Comparison of ENCODE assay signal across 13 mouse cellular contexts in genomic region chr12:94155110-94155858, GRCm38 (mm10).
DNase-seq lines count a peak whose midpoint lies in the region; ATAC-seq and TF ChIP-seq lines count a peak whose summit lies in the region.
"Had no signal": no experiment of that assay in that cellular context is flagged by ENCODE, and none has a peak within 500 bp of the region (broad histone marks: within the 10 kb centered on the region; RNA-seq: fewer than 3 reads in every experiment).

No protein-coding gene starts in this region.

- TF ChIP-seq CTCF in lung, adult 2 months (IDR thresholded peaks at IDR 0.05; ENCODE audit: insufficient read depth, low read length) = no peak

- DNase-seq in heart, adult 11 months = no peak
- DNase-seq in lung, adult 2 months = no peak
- DNase-seq in layer of hippocampus, postnatal 25 days (ENCODE audit: extremely low spot score in 1 of 2, low spot score in 1 of 2) = no peak
- DNase-seq: adrenal gland, postnatal 14 days; gastrocnemius, postnatal 36 days; right cerebral cortex, postnatal 4 days had no signal

- 46% methylated on average over 12 of the region's 12 CpGs for WGBS in heart, embryonic 12.5 days
- WGBS in lung, embryonic 16.5 days = 50% methylated on average over 12 of the region's 12 CpGs
- WGBS in lung, adult 2 months = 53% methylated on average over 12 of the region's 12 CpGs
- whole genome bisulfite sequencing in intestine, embryonic 15.5 days = 47% methylated on average over 12 of the region's 12 CpGs
- WGBS in stomach, embryonic 15.5 days = 37% methylated on average over 12 of the region's 12 CpGs

- H3K27ac ChIP-seq in heart, embryonic 12.5 days (ENCODE audit: poor library complexity, severe bottlenecking) = peak overlapping the region; percentile 75
- peak overlapping the region; percentile 52; the same call in 1 of the 2 replicates for H3K27ac ChIP-seq in lung, embryonic 16.5 days (ENCODE audit: low read length)
- no peak overlapping the region for H3K27ac ChIP-seq in intestine, embryonic 15.5 days
- peak overlapping the region; percentile 38 for H3K27ac ChIP-seq in stomach, embryonic 15.5 days
- H3K27ac ChIP-seq: forebrain, embryonic 12.5 days; left cerebral cortex, adult 2 months; liver, embryonic 14.5 days had no signal

- peaks cover 9% of the 10 kb centered on the region for H3K4me1 ChIP-seq in heart, embryonic 12.5 days (replicated peaks)
- H3K4me1 ChIP-seq in lung, embryonic 16.5 days (replicated peaks; ENCODE audit: control insufficient read depth, insufficient read depth, low read length) = peaks cover 6% of the 10 kb centered on the region; the same call in 1 of the 2 replicates
- H3K4me1 ChIP-seq in lung, adult 2 months (ENCODE audit: control insufficient read depth, insufficient read depth, low read length) = no peaks in the 10 kb centered on the region; the same call in 1 of the 2 replicates
- H3K4me1 ChIP-seq in intestine, embryonic 15.5 days (replicated peaks) = no peaks in the 10 kb centered on the region
- no peaks in the 10 kb centered on the region for H3K4me1 ChIP-seq in stomach, embryonic 15.5 days
- H3K4me1 ChIP-seq: forebrain, embryonic 12.5 days had no signal

- TF ChIP-seq POLR2A in lung, adult 2 months (IDR thresholded peaks at IDR 0.05; ENCODE audit: borderline replicate concordance, extremely low read depth, low read depth, low read length) = no peak

- no peak overlapping the region for H3K4me3 ChIP-seq in heart, embryonic 12.5 days
- H3K4me3 ChIP-seq in lung, embryonic 16.5 days (ENCODE audit: low read length) = no peak overlapping the region
- H3K4me3 ChIP-seq in lung, adult 2 months (replicated peaks; ENCODE audit: extremely low read depth, low read depth, low read length) = no peak overlapping the region
- no peak overlapping the region for H3K4me3 ChIP-seq in intestine, embryonic 15.5 days (replicated peaks)
- no peak overlapping the region for H3K4me3 ChIP-seq in stomach, embryonic 15.5 days (replicated peaks)
- H3K4me3 ChIP-seq: forebrain, embryonic 12.5 days; left cerebral cortex, adult 2 months had no signal

- H3K36me3 ChIP-seq in heart, embryonic 12.5 days = no peaks in the 10 kb centered on the region
- no peaks in the 10 kb centered on the region for H3K36me3 ChIP-seq in lung, embryonic 16.5 days (ENCODE audit: control insufficient read depth, insufficient read depth, low read length)
- no peaks in the 10 kb centered on the region for H3K36me3 ChIP-seq in intestine, embryonic 15.5 days
- no peaks in the 10 kb centered on the region for H3K36me3 ChIP-seq in stomach, embryonic 15.5 days
- H3K36me3 ChIP-seq: forebrain, embryonic 12.5 days had no signal

- H3K9me3 ChIP-seq in heart, embryonic 12.5 days (replicated peaks) = no peaks in the 10 kb centered on the region
- H3K9me3 ChIP-seq in lung, embryonic 16.5 days (ENCODE audit: control insufficient read depth, low read length) = no peaks in the 10 kb centered on the region
- no peaks in the 10 kb centered on the region for H3K9me3 ChIP-seq in intestine, embryonic 15.5 days
- H3K9me3 ChIP-seq in stomach, embryonic 15.5 days = no peaks in the 10 kb centered on the region
- H3K9me3 ChIP-seq: forebrain, embryonic 12.5 days had no signal

- 0 out of 2 replicates have a peak overlapping the region, but pooled peaks have one; percentile 10 for H3K4me2 ChIP-seq in heart, embryonic 12.5 days
- no peak overlapping the region for H3K4me2 ChIP-seq in lung, embryonic 16.5 days (ENCODE audit: low read depth, low read length)
- no peak overlapping the region for H3K4me2 ChIP-seq in intestine, embryonic 15.5 days (replicated peaks)
- H3K4me2 ChIP-seq in stomach, embryonic 15.5 days = no peak overlapping the region
- H3K4me2 ChIP-seq: forebrain, embryonic 12.5 days had no signal

- ATAC-seq in heart, embryonic 12.5 days (ENCODE audit: insufficient number of reproducible peaks, low FRiP score) = peak; percentile 82
- ATAC-seq in lung, embryonic 16.5 days (ENCODE audit: low read depth) = no peak
- peak; percentile 78 for ATAC-seq in intestine, embryonic 15.5 days
- ATAC-seq in stomach, embryonic 15.5 days (ENCODE audit: insufficient read depth, low FRiP score, low read depth) = peak; percentile 31; the same call in 1 of the 2 replicates

- no peak overlapping the region for H3K9ac ChIP-seq in heart, embryonic 12.5 days
- no peak overlapping the region for H3K9ac ChIP-seq in lung, embryonic 16.5 days (ENCODE audit: low read length)
- H3K9ac ChIP-seq in intestine, embryonic 15.5 days = no peak overlapping the region
- H3K9ac ChIP-seq in stomach, embryonic 15.5 days = no peak overlapping the region
- H3K9ac ChIP-seq: forebrain, embryonic 12.5 days; liver, embryonic 14.5 days had no signal

- H3K27me3 ChIP-seq in heart, embryonic 12.5 days (replicated peaks) = no peaks in the 10 kb centered on the region
- H3K27me3 ChIP-seq in lung, embryonic 16.5 days (ENCODE audit: control insufficient read depth, insufficient read depth, low read depth, low read length) = no peaks in the 10 kb centered on the region
- no peaks in the 10 kb centered on the region for H3K27me3 ChIP-seq in intestine, embryonic 15.5 days (replicated peaks)
- no peaks in the 10 kb centered on the region for H3K27me3 ChIP-seq in stomach, embryonic 15.5 days (replicated peaks)
- H3K27me3 ChIP-seq: forebrain, embryonic 12.5 days had no signal
